Mouse (Mus musculus) hindbrain, embryonic 14.5 days (tissue): Measurements from ENCODE around the gene Fgd6. TPM values are rescaled to one million over a fixed set of nuclear protein-coding genes. Genes with fewer than 3 reads are reported as not detected.

Experiments used
- ATAC-seq: fragments of 200-750 bp; cut with Nextera tagmentation; 2 replicates; pipeline ENCODE4 v1.8.0; 2017; ENCODE audit warnings: moderate number of reproducible peaks, mild to moderate bottlenecking, moderate TSS enrichment, moderate library complexity; ENCODE audit not compliant: low FRiP score
- DNase-seq: peaks from one replicate; pipeline ENCODE4 v3.0.0-alpha.2; 2015; ENCODE audit warnings: low spot score
- H3K27ac ChIP-seq: fragments of 300-500 bp; sonication (generic); 2 replicates; pipeline ENCODE4 v1.5.1; 2014; ENCODE audit warnings: mild to moderate bottlenecking, moderate library complexity
- H3K27me3 ChIP-seq: fragments of 300-500 bp; sonication (generic); 2 replicates; pipeline ENCODE4 v1.6.1; 2014; ENCODE audit warnings: mild to moderate bottlenecking, low read length, mixed read lengths; ENCODE audit not compliant: control insufficient read depth, insufficient read depth
- H3K36me3 ChIP-seq: fragments of 300-500 bp; sonication (generic); replicated peaks from 2 replicates; pipeline ENCODE4 v1.6.1; 2014; ENCODE audit not compliant: control insufficient read depth, insufficient read depth
- H3K4me1 ChIP-seq: fragments of 300-500 bp; sonication (generic); replicated peaks from 2 replicates; pipeline ENCODE4 v1.6.1; 2014; ENCODE audit warnings: antibody characterized with exemption, low read length, mixed read lengths; ENCODE audit not compliant: control insufficient read depth, insufficient read depth
- H3K4me2 ChIP-seq: fragments of 300-500 bp; sonication (generic); replicated peaks from 2 replicates; pipeline ENCODE4 v1.6.1; 2014; ENCODE audit warnings: mild to moderate bottlenecking, moderate library complexity
- H3K4me3 ChIP-seq: fragments of 300-500 bp; sonication (generic); replicated peaks from 2 replicates; pipeline ENCODE4 v1.5.1; 2014; ENCODE audit warnings: mild to moderate bottlenecking, low read length
- H3K9ac ChIP-seq: fragments of 300-500 bp; sonication (generic); 2 replicates; pipeline ENCODE4 v1.6.1; 2014
- H3K9me3 ChIP-seq: fragments of 300-500 bp; sonication (generic); 2 replicates; pipeline ENCODE4 v1.6.1; 2016; ENCODE audit warnings: low read length; ENCODE audit not compliant: control insufficient read depth
- WGBS: fragments of 180-500 bp; shearing (Covaris S2); extraction: QIAGEN DNeasy Blood & Tissue Kit; methylation state at CpG from one replicate; pipeline ENCODE4 v1.1.7; 2014; 5-methylcytosine and 5-hydroxymethylcytosine counted together
- polyA plus RNA-seq: library from polyadenylated mRNA; unstranded; fragments of >200 nt; fragmentation: Nextera tagmentation; extraction: Ambion mirVana; gene quantifications from 2 replicates; pipeline ENCODE4 v1.2.1, GENCODE M21; 2014

Gene Fgd6
- polyA plus RNA-seq, 1 experiment from 2014 or later, result 3.6 TPM

GRCm38 (mm10) chr10:94097081-94097845, 61.5 kb downstream of the Fgd6 start:
- WGBS, result 63% methylated on average over 3 of the region's 3 CpGs
- H3K9ac ChIP-seq, result no peak overlapping the region
- no peak for ATAC-seq

DNA sequence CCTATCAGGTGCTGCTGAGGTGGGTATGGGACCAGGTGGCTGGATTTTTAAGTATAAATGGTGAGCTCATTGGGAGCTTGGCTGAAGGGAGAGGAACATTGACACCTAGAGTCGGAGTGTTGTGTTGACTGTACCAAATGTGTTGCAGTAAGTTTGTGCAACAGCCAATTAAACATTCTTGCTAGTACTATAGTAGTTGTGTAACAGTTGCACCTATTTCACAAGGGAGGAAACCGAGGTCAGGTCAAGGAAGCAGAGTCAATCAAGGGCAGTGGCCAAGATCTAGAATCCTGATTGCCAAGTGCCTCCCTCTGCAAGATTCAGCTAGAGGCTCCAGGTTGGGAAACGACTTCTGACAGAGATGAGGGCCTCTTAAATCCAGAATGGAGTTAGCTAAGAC, 62.3 kb downstream of the Fgd6 start:
- H3K27ac ChIP-seq, result no peak overlapping the region
- H3K36me3 ChIP-seq, result 0 out of 2 replicates have a peak, but pooled peaks cover 5% of the 10 kb centered on the region
- H3K27me3 ChIP-seq, result no peaks in the 10 kb centered on the region
- no peaks in the 10 kb centered on the region for H3K9me3 ChIP-seq
- H3K4me3 ChIP-seq, result no peak overlapping the region
- DNase-seq (no peak), ATAC-seq (no peak)
- H3K9ac ChIP-seq, result no peak overlapping the region
- H3K4me2 ChIP-seq, result no peak overlapping the region
- WGBS, result 88% methylated on average over 3 of the region's 3 CpGs
- H3K4me1 ChIP-seq, result no peaks in the 10 kb centered on the region

More at GRCm38 (mm10) chr10:94097081-94097845, 61.5 kb downstream of the Fgd6 start:
- Histone ChIP-seq H3K4me1 (no peaks in the 10 kb centered on the region), H3K36me3 (0 out of 2 replicates have a peak, but pooled peaks cover 5% of the 10 kb centered on the region), H3K27ac (no peak overlapping the region), H3K4me3 (no peak overlapping the region), H3K4me2 (no peak overlapping the region), H3K27me3 (no peaks in the 10 kb centered on the region), H3K9me3 (0 out of 2 replicates have a peak, but pooled peaks cover under 1% of the 10 kb centered on the region)
- DNase-seq, result no peak

DNA sequence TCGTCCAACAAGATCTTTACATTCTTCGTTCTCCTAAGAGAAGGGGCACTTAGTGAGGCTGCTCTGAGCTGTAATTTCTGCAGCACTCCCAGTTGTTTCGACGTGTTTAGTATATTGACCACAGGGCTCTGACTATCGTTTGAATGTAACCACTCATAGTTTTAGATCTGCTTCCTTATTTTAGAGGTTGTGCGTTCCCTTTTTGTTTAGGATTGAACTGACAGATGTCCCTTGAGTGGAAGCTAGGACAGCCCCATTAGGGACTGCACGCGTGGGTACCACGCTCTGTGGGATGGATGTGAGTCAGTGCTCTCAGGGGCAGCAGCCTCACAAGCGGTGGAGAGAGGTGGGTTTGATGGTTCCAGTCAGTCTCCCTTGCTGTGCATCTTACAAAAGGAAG, 69.7 kb downstream of the Fgd6 start:
- DNase-seq, result no peak
- H3K27me3 ChIP-seq, result no peaks in the 10 kb centered on the region
- no peak overlapping the region for H3K4me3 ChIP-seq
- no peaks in the 10 kb centered on the region; the same call in 1 of the 2 replicates for H3K36me3 ChIP-seq
- H3K9ac ChIP-seq, result no peak overlapping the region
- no peak overlapping the region for H3K4me2 ChIP-seq
- no peak for ATAC-seq
- WGBS, result 91% methylated on average over 10 of the region's 10 CpGs
- no peaks in the 10 kb centered on the region for H3K9me3 ChIP-seq
- H3K27ac ChIP-seq, result no peak overlapping the region
- no peaks in the 10 kb centered on the region for H3K4me1 ChIP-seq

GRCm38 (mm10) chr10:94107168-94107567, 71.4 kb downstream of the Fgd6 start:
- no peaks in the 10 kb centered on the region for H3K9me3 ChIP-seq
- DNase-seq (no peak), ATAC-seq (no peak)
- no peaks in the 10 kb centered on the region for H3K27me3 ChIP-seq
- 74% methylated on average over 4 of the region's 4 CpGs for WGBS
- no peaks in the 10 kb centered on the region for H3K4me1 ChIP-seq
- H3K9ac ChIP-seq, result no peak overlapping the region
- no peak overlapping the region for H3K4me3 ChIP-seq
- no peaks in the 10 kb centered on the region; the same call in 1 of the 2 replicates for H3K36me3 ChIP-seq
- no peak overlapping the region for H3K27ac ChIP-seq
- no peak overlapping the region for H3K4me2 ChIP-seq

GRCm38 (mm10) chr10:94107607-94108006, 71.8 kb downstream of the Fgd6 start:
- Histone ChIP-seq H3K9ac (no peak overlapping the region), H3K27ac (no peak overlapping the region), H3K4me1 (no peaks in the 10 kb centered on the region), H3K4me3 (no peak overlapping the region), H3K4me2 (no peak overlapping the region), H3K9me3 (no peaks in the 10 kb centered on the region), H3K27me3 (no peaks in the 10 kb centered on the region), H3K36me3 (no peaks in the 10 kb centered on the region; the same call in 1 of the 2 replicates)
- WGBS, result 96% methylated on average over 7 of the region's 7 CpGs
- no peak for DNase-seq
- no peak for ATAC-seq

DNA sequence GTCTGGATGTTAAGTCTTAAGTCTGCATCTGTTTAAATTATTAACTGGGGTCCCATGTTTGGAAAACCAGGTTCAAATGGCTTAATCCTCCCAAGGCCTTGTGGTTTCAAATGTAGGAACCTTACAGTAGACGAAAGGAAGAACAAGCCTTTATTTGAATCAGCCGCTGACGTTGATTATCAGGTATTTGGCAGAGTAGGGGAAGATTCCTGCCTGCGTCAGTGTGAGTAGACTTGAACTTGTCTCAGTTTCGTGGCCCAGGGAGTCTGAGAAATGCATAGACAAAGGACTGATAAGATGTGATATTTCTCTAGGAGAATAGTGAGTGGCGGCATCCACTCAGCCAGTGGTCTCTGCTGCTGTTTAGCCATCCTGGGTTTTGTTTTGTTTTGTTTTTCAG, 73.0 kb downstream of the Fgd6 start:
- H3K27me3 ChIP-seq, result no peaks in the 10 kb centered on the region
- 93% methylated on average over 6 of the region's 6 CpGs for WGBS
- no peaks in the 10 kb centered on the region for H3K9me3 ChIP-seq
- no peaks in the 10 kb centered on the region for H3K4me1 ChIP-seq
- no peak overlapping the region for H3K27ac ChIP-seq
- ATAC-seq, result no peak
- no peak for DNase-seq
- H3K9ac ChIP-seq, result no peak overlapping the region
- no peak overlapping the region for H3K4me2 ChIP-seq
- H3K4me3 ChIP-seq, result no peak overlapping the region
- H3K36me3 ChIP-seq, result no peaks in the 10 kb centered on the region; the same call in 1 of the 2 replicates

DNA sequence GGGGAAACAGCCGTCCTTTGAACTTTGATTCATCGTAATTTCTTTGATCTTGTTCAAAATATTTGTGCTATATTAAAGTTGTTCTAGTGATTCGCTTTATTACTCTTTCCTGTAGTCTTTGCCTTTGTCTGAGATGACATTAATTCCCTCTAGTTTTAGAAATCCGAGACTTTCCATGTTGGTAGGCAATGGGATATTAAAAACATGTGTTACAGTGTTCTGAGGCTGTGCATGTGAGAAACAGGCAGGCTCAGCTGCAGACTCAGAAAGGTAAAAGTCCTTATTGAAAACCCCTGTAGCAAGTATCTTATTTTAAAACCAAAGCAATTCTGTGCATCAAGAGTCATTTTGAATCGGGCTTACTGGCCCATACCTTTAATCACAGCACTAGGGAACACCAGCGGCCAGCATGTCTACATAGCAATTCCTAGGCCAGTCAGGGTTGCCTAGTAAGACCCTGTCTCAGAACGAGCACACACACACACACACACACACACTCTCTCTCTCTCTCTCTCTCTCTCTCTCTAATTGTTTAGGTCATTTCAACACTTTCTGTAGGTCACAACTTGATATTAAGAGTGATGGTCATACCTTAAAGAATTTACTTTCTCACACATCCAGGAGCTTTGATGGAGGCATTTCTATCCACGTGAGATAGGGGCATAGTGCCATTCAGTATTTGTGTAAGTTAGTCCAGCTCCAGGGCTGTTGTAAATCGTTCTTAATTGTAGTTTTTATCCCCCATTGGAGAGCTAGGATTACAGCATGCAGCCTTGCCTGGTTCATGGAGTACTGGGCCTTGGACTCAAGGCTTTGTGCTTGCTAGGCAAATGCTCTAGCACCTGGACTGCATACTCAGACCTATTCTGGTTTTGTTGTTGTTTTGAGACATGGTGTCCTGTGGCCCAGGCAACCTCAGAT, 75.3 kb downstream of the Fgd6 start:
- H3K9me3 ChIP-seq, result no peaks in the 10 kb centered on the region

GRCm38 (mm10) chr10:94112207-94112606, 76.4 kb downstream of the Fgd6 start:
- ATAC-seq (no peak), DNase-seq (no peak)
- Histone ChIP-seq H3K27me3 (no peaks in the 10 kb centered on the region), H3K9ac (no peak overlapping the region), H3K36me3 (no peaks in the 10 kb centered on the region), H3K4me3 (no peak overlapping the region), H3K4me1 (no peaks in the 10 kb centered on the region), H3K4me2 (no peak overlapping the region), H3K27ac (no peak overlapping the region), H3K9me3 (no peaks in the 10 kb centered on the region)
- WGBS, result 83% methylated on average over 3 of the region's 3 CpGs

More for the DNA sequence above, 75.3 kb downstream of the Fgd6 start:
- H3K27me3 ChIP-seq, result no peaks in the 10 kb centered on the region
- H3K4me2 ChIP-seq, result no peak overlapping the region
- DNase-seq (no peak), ATAC-seq (no peak)
- H3K9ac ChIP-seq, result no peak overlapping the region
- WGBS, result 85% methylated on average over 9 of the region's 9 CpGs
- H3K27ac ChIP-seq, result no peak overlapping the region
- no peaks in the 10 kb centered on the region for H3K36me3 ChIP-seq
- no peaks in the 10 kb centered on the region for H3K4me1 ChIP-seq
- no peak overlapping the region for H3K4me3 ChIP-seq

DNA sequence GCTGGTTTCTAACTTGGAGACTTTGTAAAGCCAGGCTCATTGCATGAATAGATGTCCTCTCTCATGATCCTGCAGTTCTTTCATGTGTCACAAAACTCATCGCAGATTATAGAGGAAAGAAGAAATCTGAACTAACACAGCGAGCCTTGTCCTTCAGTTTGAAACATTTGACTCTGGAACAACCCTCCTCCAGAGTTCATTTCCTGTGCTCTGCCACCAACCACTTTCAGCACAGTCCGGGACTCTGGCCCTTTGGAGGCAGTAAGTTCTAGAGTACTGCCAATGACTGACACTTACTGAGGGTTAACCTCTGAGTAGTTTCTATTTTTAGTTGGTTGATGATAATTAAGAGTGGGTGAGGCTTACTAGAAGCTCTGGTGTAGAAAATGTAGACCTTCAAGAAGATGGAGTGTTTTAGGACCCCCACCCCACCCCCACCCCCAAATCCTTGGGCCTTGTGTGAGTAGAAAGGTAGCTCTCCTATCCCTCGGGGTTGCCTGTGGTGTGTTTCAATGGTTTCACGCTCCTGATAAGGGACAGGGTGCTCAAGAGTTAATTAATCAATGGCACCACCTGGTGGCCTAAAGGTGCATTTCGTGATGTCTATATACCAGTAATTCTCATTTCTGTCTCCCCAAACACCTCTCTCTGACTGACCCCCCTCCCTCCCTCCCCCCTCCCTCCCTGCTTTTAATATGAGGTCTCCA, 80.2 kb downstream of the Fgd6 start:
- Histone ChIP-seq H3K9me3 (no peaks in the 10 kb centered on the region), H3K36me3 (no peaks in the 10 kb centered on the region), H3K27ac (no peak overlapping the region), H3K4me1 (no peaks in the 10 kb centered on the region), H3K9ac (no peak overlapping the region), H3K4me3 (no peak overlapping the region), H3K4me2 (no peak overlapping the region), H3K27me3 (no peaks in the 10 kb centered on the region)
- peak; percentile 81 for ATAC-seq
- peak; percentile 88 for DNase-seq
- WGBS, result 38% methylated on average over 6 of the region's 6 CpGs
